Mouse (Mus musculus) thymus, adult 2 months (tissue): ENCODE results near the gene Tshr.

Experiments
- CTCF ChIP-seq: fragments of 200-500 bp; IDR thresholded peaks from 2 replicates; pipeline ENCODE4 v1.5.1; 2012; ENCODE audit warnings: mild to moderate bottlenecking, control low read depth, low read length, moderate library complexity, borderline replicate concordance; ENCODE audit not compliant: control insufficient read depth, poor library complexity, insufficient read depth; ENCODE audit errors: extremely low read depth
- POLR2A ChIP-seq: fragments of 200-500 bp; IDR thresholded peaks from 2 replicates; pipeline ENCODE4 v1.6.1; 2012; ENCODE audit warnings: mild to moderate bottlenecking, low read length, control low read depth, moderate library complexity; ENCODE audit not compliant: control insufficient read depth, poor library complexity, insufficient read depth; ENCODE audit errors: extremely low read depth

- no peak for TF ChIP-seq POLR2A
- no peak for TF ChIP-seq CTCF
Observed at GRCm38 (mm10) chr12:91549471-91549870, 165.1 kb downstream of the Tshr start.
